ENCODE assay signal across 8 mouse cellular contexts in genomic region chr7:140880865-140881515, GRCm38 (mm10). TPM values are rescaled to one million over a fixed set of nuclear protein-coding genes. Genes with fewer than 3 reads are reported as not detected.
DNase-seq lines count a peak whose midpoint lies in the region; ATAC-seq and TF ChIP-seq lines count a peak whose summit lies in the region.

No protein-coding gene starts in this region.

- peak overlapping the region; percentile 72 for H3K9ac ChIP-seq in neural tube, embryonic 15.5 days (replicated peaks)

- 11% methylated on average over 8 of the region's 8 CpGs for WGBS in lung, adult 2 months
- WGBS in neural tube, embryonic 15.5 days, result 22% methylated on average over 8 of the region's 8 CpGs

- H3K36me3 ChIP-seq in neural tube, embryonic 15.5 days, result peaks cover 14% of the 10 kb centered on the region

- no peaks in the 10 kb centered on the region for H3K27me3 ChIP-seq in neural tube, embryonic 15.5 days (replicated peaks)

- peaks cover 3% of the 10 kb centered on the region for H3K4me1 ChIP-seq in lung, adult 2 months (ENCODE audit: control insufficient read depth, insufficient read depth, low read length)
- peaks cover 5% of the 10 kb centered on the region for H3K4me1 ChIP-seq in embryonic fibroblast, embryonic 13.5 days (ENCODE audit: control insufficient read depth, insufficient read depth, low read length)
- peaks cover 26% of the 10 kb centered on the region for H3K4me1 ChIP-seq in neural tube, embryonic 15.5 days

- no peaks in the 10 kb centered on the region for H3K9me3 ChIP-seq in neural tube, embryonic 15.5 days (replicated peaks)

- no peak for DNase-seq in lung, adult 2 months
- DNase-seq in lung, postnatal 4 days, result no peak
- peak; percentile 36 for DNase-seq in kidney, postnatal 14 days
- DNase-seq in gastrocnemius, postnatal 25 days, result no peak
- DNase-seq in cerebellum, postnatal 10 days, result no peak

- H3K27ac ChIP-seq in embryonic fibroblast, embryonic 13.5 days (ENCODE audit: insufficient read depth, low read length), result no peak overlapping the region
- H3K27ac ChIP-seq in neural tube, embryonic 15.5 days (replicated peaks), result peak overlapping the region; percentile 90

- H3K4me2 ChIP-seq in neural tube, embryonic 15.5 days, result peak overlapping the region; percentile 74

- no peak for TF ChIP-seq CTCF in lung, adult 2 months (IDR thresholded peaks at IDR 0.05; ENCODE audit: insufficient read depth, low read length)
- no peak for TF ChIP-seq CTCF in embryonic fibroblast, embryonic 13.5 days (IDR thresholded peaks at IDR 0.05; ENCODE audit: borderline replicate concordance, insufficient read depth, low read length)

- peak overlapping the region; percentile 44 for H3K4me3 ChIP-seq in lung, adult 2 months (replicated peaks; ENCODE audit: extremely low read depth, low read depth, low read length)
- peak overlapping the region; percentile 97 for H3K4me3 ChIP-seq in embryonic fibroblast, embryonic 13.5 days (ENCODE audit: insufficient read depth, low read length)
- peak overlapping the region; percentile 75 for H3K4me3 ChIP-seq in neural tube, embryonic 15.5 days (replicated peaks)

- TF ChIP-seq POLR2A in lung, adult 2 months (IDR thresholded peaks at IDR 0.05; ENCODE audit: borderline replicate concordance, extremely low read depth, low read depth, low read length), result no peak
- TF ChIP-seq POLR2A in embryonic fibroblast, embryonic 13.5 days (IDR thresholded peaks at IDR 0.05; ENCODE audit: low read depth, low read length), result no peak

- ATAC-seq in neural tube, embryonic 15.5 days (ENCODE audit: low FRiP score), result no peak
- no peak for ATAC-seq in frontal cortex, adult (ENCODE audit: low TSS enrichment)

RNA-seq across cellular contexts. Expression of gene Psmd13, which starts 0.8 kb away (rescaled TPM):
- polyA plus RNA-seq in lung, adult 2 months (2012; rRNA removed), result 48.8 and 70.4 TPM in 2 replicates
- 206 and 213 TPM in 2 replicates for polyA plus RNA-seq in embryonic fibroblast, embryonic 13.5 days (2011; ENCODE audit: insufficient read length, low read depth, missing spikeins)
- 253 and 254 TPM in 2 replicates for polyA plus RNA-seq in neural tube, embryonic 15.5 days (2015; fragmentation: Nextera tagmentation; extraction: Ambion mirVana)
- total RNA-seq in gastrocnemius, postnatal 25 days (2021), result 10 to 100 TPM; 79.5 to 88.7 TPM

RNA-seq across cellular contexts. Expression of gene Sirt3, which starts 1.1 kb away (rescaled TPM):
- polyA plus RNA-seq in lung, adult 2 months (2012; rRNA removed), result 21.1 and 27.0 TPM in 2 replicates
- polyA plus RNA-seq in embryonic fibroblast, embryonic 13.5 days (2011; ENCODE audit: insufficient read length, low read depth, missing spikeins), result 7.6 and 8.2 TPM in 2 replicates
- 61.9 and 67.8 TPM in 2 replicates for polyA plus RNA-seq in neural tube, embryonic 15.5 days (2015; fragmentation: Nextera tagmentation; extraction: Ambion mirVana)
- 10 to 100 TPM; 25.4 to 26.6 TPM for total RNA-seq in gastrocnemius, postnatal 25 days (2021)

RNA-seq across cellular contexts. Expression of gene Cox8b, which starts 19.3 kb away (rescaled TPM):
- polyA plus RNA-seq in lung, adult 2 months (2012; rRNA removed), result 46.7 and 104 TPM in 2 replicates
- polyA plus RNA-seq in embryonic fibroblast, embryonic 13.5 days (2011; ENCODE audit: insufficient read length, low read depth, missing spikeins), result not detected in 2 replicates
- polyA plus RNA-seq in neural tube, embryonic 15.5 days (2015; fragmentation: Nextera tagmentation; extraction: Ambion mirVana), result 1.5 and 4.8 TPM in 2 replicates
- total RNA-seq in gastrocnemius, postnatal 25 days (2021), result 1,000 to 10,000 TPM; 1,696 to 1,975 TPM

RNA-seq across cellular contexts. Expression of gene Bet1l, which starts 23.6 kb away (rescaled TPM):
- 25.5 and 30.5 TPM in 2 replicates for polyA plus RNA-seq in lung, adult 2 months (2012; rRNA removed)
- polyA plus RNA-seq in embryonic fibroblast, embryonic 13.5 days (2011; ENCODE audit: insufficient read length, low read depth, missing spikeins), result 29.9 and 35.7 TPM in 2 replicates
- polyA plus RNA-seq in neural tube, embryonic 15.5 days (2015; fragmentation: Nextera tagmentation; extraction: Ambion mirVana), result 45.8 and 49.1 TPM in 2 replicates
- 10 to 100 TPM in 1 of 2 experiments, 1 to 10 TPM in 1; 7.7 to 10.6 TPM for total RNA-seq in gastrocnemius, postnatal 25 days (2021)

RNA-seq across cellular contexts. Expression of gene Ric8a, which starts 24.2 kb away (rescaled TPM):
- polyA plus RNA-seq in lung, adult 2 months (2012; rRNA removed), result 112 and 138 TPM in 2 replicates
- 53.4 and 58.1 TPM in 2 replicates for polyA plus RNA-seq in embryonic fibroblast, embryonic 13.5 days (2011; ENCODE audit: insufficient read length, low read depth, missing spikeins)
- 91.9 and 94.8 TPM in 2 replicates for polyA plus RNA-seq in neural tube, embryonic 15.5 days (2015; fragmentation: Nextera tagmentation; extraction: Ambion mirVana)
- total RNA-seq in gastrocnemius, postnatal 25 days (2021), result 10 to 100 TPM; 13.5 to 14.0 TPM

Comparison
In these comparisons a context has a peak if more than half of its experiments do, and no peak if none do; other contexts are left out.
1. H3K4me3 ChIP-seq: peak in every context shown above with its lines; median percentile 97 in embryonic fibroblast, embryonic 13.5 days; 75 in neural tube, embryonic 15.5 days; 44 in lung, adult 2 months.